10 mouse cellular contexts compared by ENCODE assay signal in the genomic region with DNA sequence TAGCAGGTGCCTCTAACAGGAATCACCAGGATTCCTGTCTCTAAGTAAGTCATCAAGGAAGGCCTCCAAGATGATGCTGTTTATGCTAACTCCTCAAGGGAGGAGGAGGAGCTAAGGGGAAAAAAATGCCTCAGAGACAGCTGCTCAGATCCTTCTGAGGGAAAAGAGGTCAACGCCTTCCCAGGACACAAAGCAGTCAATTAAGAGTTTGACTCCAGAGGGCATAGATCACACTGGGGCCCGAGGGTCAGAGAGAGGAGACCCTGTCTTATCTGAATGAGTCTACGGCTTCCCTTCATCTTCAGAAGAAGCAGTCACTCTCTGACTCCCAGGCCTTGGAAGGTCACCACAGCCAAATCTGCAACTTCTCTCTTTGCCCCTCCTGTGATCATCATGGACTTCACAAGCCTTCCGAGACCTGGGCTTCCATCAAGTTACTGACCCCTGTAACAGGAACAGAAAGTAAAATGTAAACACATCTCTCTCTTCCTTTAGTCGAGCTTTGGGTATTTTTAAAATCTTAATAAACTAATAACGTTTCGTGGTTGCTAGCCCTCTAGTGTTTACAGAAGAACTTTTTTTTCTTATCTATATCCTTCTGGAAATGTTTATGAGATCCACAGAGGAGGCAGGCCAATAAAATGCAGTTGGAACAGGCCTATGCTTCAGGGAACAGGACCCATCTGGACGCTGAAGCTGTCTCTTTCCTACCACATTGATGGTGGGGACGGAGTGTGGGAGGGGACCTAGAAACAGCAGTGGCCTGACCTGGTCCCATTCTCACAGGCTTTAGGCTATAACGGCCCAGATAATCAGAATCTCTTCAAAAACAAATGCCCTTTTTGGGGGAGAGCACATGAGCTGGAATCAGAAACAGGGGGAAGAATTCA.
DNase-seq lines count a peak whose midpoint lies in the region; ATAC-seq lines count a peak whose summit lies in the region.
"Had no signal": no experiment of that assay in that cellular context is flagged by ENCODE, and none has a peak within 500 bp of the region (broad histone marks: within the 10 kb centered on the region; RNA-seq: fewer than 3 reads in every experiment).

No protein-coding gene starts in this region.

- no peaks in the 10 kb centered on the region for H3K36me3 ChIP-seq in heart, embryonic 16.5 days (ENCODE audit: control insufficient read depth, insufficient read depth)
- H3K36me3 ChIP-seq: forebrain, embryonic 10.5 days; liver, embryonic 13.5 days had no signal

- 47% methylated on average over 10 of the region's 10 CpGs for WGBS in heart, embryonic 16.5 days

- no peaks in the 10 kb centered on the region for H3K4me1 ChIP-seq in heart, embryonic 16.5 days (ENCODE audit: control insufficient read depth, insufficient read depth, low read length)

- no peak overlapping the region for H3K9ac ChIP-seq in heart, embryonic 16.5 days (ENCODE audit: low read length)
- H3K9ac ChIP-seq: liver, embryonic 13.5 days had no signal

- no peaks in the 10 kb centered on the region for H3K9me3 ChIP-seq in heart, embryonic 16.5 days (replicated peaks; ENCODE audit: control insufficient read depth, low read length)
- H3K9me3 ChIP-seq: forebrain, embryonic 10.5 days; liver, embryonic 13.5 days had no signal

- no peak overlapping the region for H3K4me2 ChIP-seq in heart, embryonic 16.5 days (ENCODE audit: low read depth, low read length)
- H3K4me2 ChIP-seq: liver, embryonic 13.5 days had no signal

- peak overlapping the region; percentile 41; the same call in 1 of the 2 replicates for H3K27ac ChIP-seq in heart, embryonic 16.5 days (ENCODE audit: low read length)
- H3K27ac ChIP-seq: forebrain, embryonic 10.5 days; hindbrain, postnatal 0 days; liver, embryonic 13.5 days had no signal

- no peak for ATAC-seq in heart, embryonic 16.5 days (replicated peaks; ENCODE audit: extremely low read depth, insufficient read depth, low FRiP score)
- ATAC-seq: hindbrain, postnatal 0 days had no signal

- no peak overlapping the region for H3K4me3 ChIP-seq in heart, embryonic 16.5 days (ENCODE audit: low read length)
- H3K4me3 ChIP-seq: forebrain, embryonic 10.5 days; liver, embryonic 13.5 days had no signal

- H3K27me3 ChIP-seq in heart, embryonic 16.5 days (ENCODE audit: control insufficient read depth, insufficient read depth, low read length): no peaks in the 10 kb centered on the region
- H3K27me3 ChIP-seq: liver, embryonic 13.5 days had no signal

- DNase-seq in heart, postnatal 36 days: no peak
- peak; percentile 49 for DNase-seq in urinary bladder, postnatal 14 days (ENCODE audit: low spot score)
- no peak for DNase-seq in urinary bladder, postnatal 25 days (ENCODE audit: low spot score)
- peak; percentile 36 to 78 for DNase-seq in lung, postnatal 4 days
- no peak for DNase-seq in gastrocnemius, adult 8-10 months (ENCODE audit: low spot score in 2 of 2)
- no peak for DNase-seq in adrenal gland, postnatal 4 days (ENCODE audit: low spot score in 2 of 2)
- DNase-seq: liver, embryonic 13.5 days had no signal

- intact Hi-C loops in heart, postnatal 36 days (cut with DNase I): no loop called here

Comparison
In these comparisons a context has a peak if more than half of its experiments do, and no peak if none do; other contexts are left out.
1. DNase-seq: peak in urinary bladder, postnatal 14 days (single experiment) and lung, postnatal 4 days (2 of 2); none in heart, postnatal 36 days (0 of 2), urinary bladder, postnatal 25 days (single experiment), gastrocnemius, adult 8-10 months (0 of 2) and adrenal gland, postnatal 4 days (0 of 2).